Mouse (Mus musculus) spleen, adult 2 months (tissue): ENCODE results near the gene Fth1. TPM values are rescaled to one million over a fixed set of nuclear protein-coding genes. Genes with fewer than 3 reads are reported as not detected.

Experiments used
- DNase-seq, 2 experiments: peaks; one replicate each; pipeline versions ENCODE4 v3.0.0 to v3.0.0-alpha.2; 2012 to 2021; ENCODE audit warnings: low spot score in 2 of 2, low read depth in 1 of 2
- H3K27ac ChIP-seq: fragments of 200-500 bp; 2 replicates; pipeline ENCODE4 v1.5.1; 2012; ENCODE audit warnings: low read length, inconsistent platforms; ENCODE audit not compliant: insufficient read depth
- H3K27me3 ChIP-seq: fragments of 200-500 bp; 2 replicates; pipeline ENCODE4 v1.6.1; 2012; ENCODE audit warnings: mild to moderate bottlenecking, moderate library complexity, low read length, inconsistent platforms; ENCODE audit not compliant: control insufficient read depth, insufficient read depth
- H3K36me3 ChIP-seq: fragments of 200-500 bp; 2 replicates; pipeline ENCODE4 v1.6.1; 2012; ENCODE audit warnings: mild to moderate bottlenecking, low read length, inconsistent platforms; ENCODE audit not compliant: control insufficient read depth, insufficient read depth
- H3K4me1 ChIP-seq: fragments of 200-500 bp; 2 replicates; pipeline ENCODE4 v1.6.1; 2011; ENCODE audit warnings: inconsistent platforms; ENCODE audit not compliant: control insufficient read depth, insufficient read depth, insufficient read length
- H3K4me3 ChIP-seq: fragments of 200-500 bp; 2 replicates; pipeline ENCODE4 v1.5.1; 2011; ENCODE audit warnings: mild to moderate bottlenecking, inconsistent platforms; ENCODE audit not compliant: insufficient read depth, insufficient read length; ENCODE audit errors: extremely low read depth
- CTCF ChIP-seq: fragments of 200-500 bp; IDR thresholded peaks from 2 replicates; pipeline ENCODE4 v1.5.1; 2011; ENCODE audit warnings: mild to moderate bottlenecking, inconsistent platforms; ENCODE audit not compliant: insufficient read depth, insufficient read length, insufficient replicate concordance; ENCODE audit errors: extremely low read depth
- POLR2A ChIP-seq: fragments of 200-500 bp; IDR thresholded peaks from 2 replicates; pipeline ENCODE4 v1.6.1; 2011; ENCODE audit warnings: low read depth, low read length, inconsistent platforms
- WGBS: fragments of 180-500 bp; shearing (Covaris S2); methylation state at CpG from one replicate; pipeline ENCODE4 v1.1.7; 2018; 5-methylcytosine and 5-hydroxymethylcytosine counted together
- polyA plus RNA-seq: library from polyadenylated mRNA; depleted of rRNA; stranded (reverse); fragments of >200 nt; gene quantifications from 2 replicates; pipeline ENCODE4 v1.2.3, GENCODE M21; 2012; rRNA removed

The Fth1 gene
- polyA plus RNA-seq, 1 experiment: 3,609 TPM

- Histone ChIP-seq H3K36me3 (no peaks in the 10 kb centered on the region), H3K4me1 (no peaks in the 10 kb centered on the region), H3K27ac (no peak overlapping the region), H3K4me3 (no peak overlapping the region), H3K27me3 (no peaks in the 10 kb centered on the region)
- no peak for DNase-seq
- no peak for TF ChIP-seq POLR2A
- TF ChIP-seq CTCF: no peak
- 95% methylated on average over 5 of the region's 5 CpGs for WGBS
These were observed 54.0 kb downstream of the Fth1 start for GRCm38 (mm10) chr19:10034356-10034755.

Other genes with a start within 250 kb of the Fth1 start
- not detected in 2 replicates for gene Scgb2a2, start 133.0 kb upstream of the Fth1 start, polyA plus RNA-seq
- gene Incenp, start 81.0 kb upstream of the Fth1 start, polyA plus RNA-seq: 17.2 and 18.8 TPM in 2 replicates
- gene Best1, start 21.0 kb downstream of the Fth1 start, polyA plus RNA-seq: 0.14 and 0.20 TPM in 2 replicates
- gene Rab3il1, start 21.1 kb downstream of the Fth1 start, polyA plus RNA-seq: 73.5 and 77.8 TPM in 2 replicates
- gene Fads3, start 61.0 kb downstream of the Fth1 start, polyA plus RNA-seq: 22.0 and 24.3 TPM in 2 replicates
- gene Fads2, start 121.1 kb downstream of the Fth1 start, polyA plus RNA-seq: 9.6 and 12.2 TPM in 2 replicates
- gene Fads1, start 202.3 kb downstream of the Fth1 start, polyA plus RNA-seq: 17.8 and 20.0 TPM in 2 replicates
- 70.4 and 88.0 TPM in 2 replicates for gene Tmem258, start 223.4 kb downstream of the Fth1 start, polyA plus RNA-seq
- 16.0 and 23.4 TPM in 2 replicates for gene Fen1, start 223.6 kb downstream of the Fth1 start, polyA plus RNA-seq